In the genomic region with DNA sequence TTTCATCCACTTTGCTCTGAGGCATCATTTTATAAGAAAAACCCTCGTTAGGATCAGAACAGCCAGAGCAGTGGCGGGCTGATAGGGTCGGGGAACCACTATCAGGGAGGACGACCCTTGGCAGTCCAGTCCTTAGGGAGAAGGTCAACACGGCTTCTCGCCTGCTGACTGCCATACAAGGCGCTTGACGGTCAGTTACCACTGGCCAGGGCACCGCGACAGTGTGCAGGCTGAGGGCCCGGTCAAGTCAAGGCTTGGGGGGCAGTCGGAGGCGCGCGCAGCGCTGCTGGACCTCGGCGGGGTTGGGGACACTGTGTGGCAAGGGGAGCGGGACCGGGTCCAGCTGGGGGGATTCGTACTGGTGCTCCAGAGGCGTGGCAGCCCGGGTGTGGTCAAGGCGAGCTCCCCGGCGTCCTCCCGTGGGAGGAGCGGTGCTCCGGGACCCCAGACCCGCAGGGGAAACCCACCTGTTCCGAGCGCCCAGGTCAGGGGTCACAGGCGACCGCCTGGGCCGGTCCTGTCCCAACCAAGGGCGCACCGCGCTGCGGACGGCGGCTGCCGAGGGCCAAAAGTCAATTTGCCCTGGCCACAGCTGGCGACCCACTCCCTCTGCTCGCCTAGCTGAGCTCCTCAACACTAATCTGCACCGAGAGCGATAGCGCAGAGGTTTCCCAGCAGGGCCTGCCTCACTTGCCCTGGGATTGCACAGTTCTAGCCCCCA, we compare ENCODE assay signal across 8 mouse cellular contexts. TPM values are rescaled to one million over a fixed set of nuclear protein-coding genes. Genes with fewer than 3 reads are reported as not detected.
DNase-seq lines count a peak whose midpoint lies in the region; ATAC-seq lines count a peak whose summit lies in the region.

A gene (minus strand): TSS at position 544 of the 721 bp plus-strand sequence.

- H3K36me3 ChIP-seq in forebrain, embryonic 11.5 days (ENCODE audit: control insufficient read depth, insufficient read depth, low read length): peaks cover 8% of the 10 kb centered on the region
- H3K36me3 ChIP-seq in limb, embryonic 10.5 days: peaks cover 28% of the 10 kb centered on the region
- H3K36me3 ChIP-seq in stomach, embryonic 15.5 days: peaks cover 24% of the 10 kb centered on the region

- H3K4me1 ChIP-seq in brown adipose tissue, adult 24 weeks (ENCODE audit: control insufficient read depth, insufficient read depth, insufficient read length, low read length): no peaks in the 10 kb centered on the region
- peaks cover 6% of the 10 kb centered on the region; the same call in 1 of the 2 replicates for H3K4me1 ChIP-seq in forebrain, embryonic 11.5 days (replicated peaks; ENCODE audit: control insufficient read depth, insufficient read depth, low read length)
- peaks cover 7% of the 10 kb centered on the region for H3K4me1 ChIP-seq in limb, embryonic 10.5 days
- H3K4me1 ChIP-seq in stomach, embryonic 15.5 days: 0 out of 2 replicates have a peak, but pooled peaks cover 3% of the 10 kb centered on the region

- peak within 1 kb of the TSS; percentile 86 for H3K27ac ChIP-seq in brown adipose tissue, adult 24 weeks (replicated peaks; ENCODE audit: low read depth, low read length)
- no peak within 1 kb of the TSS for H3K27ac ChIP-seq in forebrain, embryonic 11.5 days (ENCODE audit: low read depth, low read length)
- H3K27ac ChIP-seq in limb, embryonic 10.5 days: peak within 1 kb of the TSS; percentile 73
- H3K27ac ChIP-seq in stomach, embryonic 15.5 days: no peak within 1 kb of the TSS

- intact Hi-C loops in heart, postnatal 25 days (cut with DNase I): loop anchor here (10.0 kb wide), 1 partner anchor 301 kb away; no protein-coding TSS in a partner anchor

- peak; percentile 45 for DNase-seq in ES-CJ7 (ENCODE audit: low read depth, low spot score)
- peak; percentile 69 for DNase-seq in forebrain, embryonic 11.5 days (ENCODE audit: low spot score)
- DNase-seq in heart, postnatal 25 days (ENCODE audit: low spot score): peak; percentile 22
- DNase-seq in limb, embryonic 10.5 days (ENCODE audit: low spot score): peak; percentile 79
- DNase-seq in mesoderm, embryonic 11.5 days (ENCODE audit: low read depth, low spot score): peak; percentile 33
- no peak for DNase-seq in layer of hippocampus, postnatal 14 days (ENCODE audit: low spot score in 2 of 2)

- H3K9ac ChIP-seq in forebrain, embryonic 11.5 days (ENCODE audit: low read length): peak within 1 kb of the TSS; percentile 51
- H3K9ac ChIP-seq in stomach, embryonic 15.5 days: peak within 1 kb of the TSS; percentile 9; the same call in 1 of the 2 replicates

- H3K4me2 ChIP-seq in forebrain, embryonic 11.5 days (ENCODE audit: low read depth, low read length, severe bottlenecking): peak within 1 kb of the TSS; percentile 74
- peak within 1 kb of the TSS; percentile 78 for H3K4me2 ChIP-seq in stomach, embryonic 15.5 days

- under 1% methylated on average over 44 of the region's 47 CpGs for whole genome bisulfite sequencing in forebrain, embryonic 11.5 days
- under 1% methylated on average over 47 of the region's 47 CpGs for WGBS in limb, embryonic 10.5 days
- WGBS in stomach, embryonic 15.5 days: 2% methylated on average over 47 of the region's 47 CpGs

- H3K9me3 ChIP-seq in forebrain, embryonic 11.5 days (ENCODE audit: control insufficient read depth, low read length): no peaks in the 10 kb centered on the region; the same call in 1 of the 2 replicates
- peaks cover 2% of the 10 kb centered on the region; the same call in 1 of the 2 replicates for H3K9me3 ChIP-seq in limb, embryonic 10.5 days (replicated peaks)
- H3K9me3 ChIP-seq in stomach, embryonic 15.5 days: no peaks in the 10 kb centered on the region

- peaks cover 14% of the 10 kb centered on the region for H3K27me3 ChIP-seq in forebrain, embryonic 11.5 days (ENCODE audit: control insufficient read depth, insufficient read depth, low read length)
- H3K27me3 ChIP-seq in limb, embryonic 10.5 days (ENCODE audit: low read depth, poor library complexity, severe bottlenecking): 0 out of 2 replicates have a peak, but pooled peaks cover 7% of the 10 kb centered on the region
- H3K27me3 ChIP-seq in stomach, embryonic 15.5 days (replicated peaks): 0 out of 2 replicates have a peak, but pooled peaks cover 7% of the 10 kb centered on the region

- peak within 1 kb of the TSS; percentile 80 for H3K4me3 ChIP-seq in brown adipose tissue, adult 24 weeks (ENCODE audit: insufficient read depth, low read depth, low read length)
- H3K4me3 ChIP-seq in forebrain, embryonic 11.5 days (ENCODE audit: low read depth, low read length): peak within 1 kb of the TSS; percentile 40
- peak within 1 kb of the TSS; percentile 61 for H3K4me3 ChIP-seq in limb, embryonic 10.5 days
- peak within 1 kb of the TSS; percentile 44 for H3K4me3 ChIP-seq in stomach, embryonic 15.5 days (replicated peaks)

- 0 out of 2 replicates have a peak, but pooled peaks have one; percentile 27 for ATAC-seq in forebrain, embryonic 11.5 days (replicated peaks; ENCODE audit: low FRiP score)
- ATAC-seq in stomach, embryonic 15.5 days (ENCODE audit: insufficient read depth, low FRiP score, low read depth): no peak; the same call in 1 of the 2 replicates

RNA-seq across cellular contexts. Expression of the gene that starts here (rescaled TPM):
- 4.6 and 5.7 TPM in 2 replicates for polyA plus RNA-seq in brown adipose tissue, adult 24 weeks (2012; ENCODE audit: insufficient read depth, insufficient read length, missing spikeins)
- polyA plus RNA-seq in forebrain, embryonic 11.5 days (2014; fragmentation: Nextera tagmentation; extraction: Ambion mirVana): 0.81 and 0.84 TPM in 2 replicates
- 1 to 10 TPM; 6.5 to 6.9 TPM for total RNA-seq in heart, postnatal 25 days (2021)
- 0.44 and 1.1 TPM in 2 replicates for polyA plus RNA-seq in limb, embryonic 10.5 days (2016; fragmentation: Nextera tagmentation; extraction: Ambion mirVana)
- polyA plus RNA-seq in stomach, embryonic 15.5 days (2015; fragmentation: Nextera tagmentation; extraction: Ambion mirVana): 0.63 and 0.66 TPM in 2 replicates
- under 1 TPM; 0.14 to 0.24 TPM for total RNA-seq in layer of hippocampus, postnatal 14 days (2021)

Comparison
In these comparisons a context has a peak if more than half of its experiments do, and no peak if none do; other contexts are left out.
1. RNA of the gene that starts here (total RNA-seq): 6.5 to 6.9 TPM in heart, postnatal 25 days; 0.14 to 0.24 TPM in layer of hippocampus, postnatal 14 days; every median in the first group is over 4 times any median in the second.
2. Peak in DNase-seq, ATAC-seq, H3K4me3 ChIP-seq, H3K9ac ChIP-seq and H3K4me2 ChIP-seq in forebrain, embryonic 11.5 days; RNA of the gene not detected or under 1 TPM.
3. DNase-seq: peak in ES-CJ7 (single experiment), heart, postnatal 25 days (single experiment), limb, embryonic 10.5 days (single experiment) and mesoderm, embryonic 11.5 days (single experiment); none in layer of hippocampus, postnatal 14 days (0 of 2).
4. H3K27ac ChIP-seq: peak in brown adipose tissue, adult 24 weeks (single experiment) and limb, embryonic 10.5 days (single experiment); none in forebrain, embryonic 11.5 days (single experiment) and stomach, embryonic 15.5 days (single experiment).
5. Peak in every context shown above with its lines, with median percentiles within 50 percentile points of each other: H3K4me3 ChIP-seq.